In the genomic region with DNA sequence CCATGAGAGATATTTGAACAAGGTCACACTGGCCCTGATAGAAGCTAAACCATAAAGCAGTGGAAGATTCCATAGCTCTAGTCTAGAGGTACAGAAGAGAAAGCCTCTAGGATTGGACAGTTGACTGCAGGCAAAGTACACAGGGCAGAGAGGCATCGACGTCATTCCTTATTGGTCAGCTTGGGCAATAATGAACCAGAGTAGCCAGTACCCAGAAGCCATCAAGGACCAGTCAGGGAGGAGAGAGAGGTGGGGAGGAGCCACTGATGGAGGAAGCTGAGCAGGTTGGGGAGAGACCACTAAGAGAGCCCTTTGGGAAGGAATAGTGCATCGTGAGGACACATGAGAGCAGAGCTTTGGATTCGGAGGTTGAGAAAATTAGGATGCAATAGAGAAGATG, we compare ENCODE assay signal across 27 mouse cellular contexts. TPM values are rescaled to one million over a fixed set of nuclear protein-coding genes. Genes with fewer than 3 reads are reported as not detected.
A peak's percentile ranks its signal among the peaks of the same experiment; 100 is the strongest.
DNase-seq lines count a peak whose midpoint lies in the region.
"Had no signal": no experiment of that assay in that cellular context is flagged by ENCODE, and none has a peak within 500 bp of the region (broad histone marks: within the 10 kb centered on the region; RNA-seq: fewer than 3 reads in every experiment).

No protein-coding gene starts in this region.

- peak; percentile 31 for DNase-seq in adrenal gland, adult 2 months
- no peak for DNase-seq in adrenal gland, postnatal 25 days
- DNase-seq in ovary, adult 18-20 months (ENCODE audit: low spot score) = peak; percentile 34
- DNase-seq in ovary, postnatal 14 days (ENCODE audit: low spot score) = no peak
- peak; percentile 23 for DNase-seq in cerebellum, adult 8-10 months
- DNase-seq in cerebellum, postnatal 25 days = peak; percentile 54 to 55
- DNase-seq in layer of hippocampus, postnatal 25 days (ENCODE audit: extremely low spot score in 1 of 2, low spot score in 1 of 2) = no peak
- DNase-seq in spleen, adult 18-20 months = no peak
- DNase-seq: adrenal gland, postnatal 14 days; B cell, adult 2 months; gastrocnemius, postnatal 25 days; heart, adult 2 months; heart, postnatal 14 days; heart, postnatal 4 days; kidney, adult 2 months had no signal

RNA-seq across cellular contexts. Expression of a gene that starts 6.0 kb away (rescaled TPM):
- not detected for total RNA-seq in adrenal gland, adult 2 months (2021)
- not detected in 2 replicates for polyA plus RNA-seq in adrenal gland, adult 2 months (2012; rRNA removed)
- total RNA-seq in adrenal gland, postnatal 25 days (2021) = not detected in 2 replicates
- 10 to 100 TPM in 1 of 2 experiments, 1 to 10 TPM in 1; 9.6 to 16.1 TPM for total RNA-seq in layer of hippocampus, postnatal 25 days (2021)
- total RNA-seq: adrenal gland, postnatal 14 days; common myeloid progenitor, adult 5-6 weeks; G1E; gastrocnemius, adult 8-10 months; gastrocnemius, postnatal 25 days; heart, adult 2 months; heart, postnatal 4 days had no signal
- polyA plus RNA-seq: embryonic facial prominence, embryonic 13.5 days; erythroblast, embryonic 14.5 days; G1E; heart, embryonic 10.5 days; heart, embryonic 13.5 days; hindbrain, embryonic 14.5 days; inflammation-experienced regulatory T-cells, adult 6 months; intestine, postnatal 0 days; kidney, embryonic 14.5 days; Patski had no signal

RNA-seq across cellular contexts. Expression of a gene that starts 30.2 kb away (rescaled TPM):
- total RNA-seq in adrenal gland, adult 2 months (2021) = 100 to 1,000 TPM in 1 of 2 experiments, 10 to 100 TPM in 1; 67.2 to 106 TPM
- 16.2 and 18.0 TPM in 2 replicates for polyA plus RNA-seq in adrenal gland, adult 2 months (2012; rRNA removed)
- 77.3 and 82.4 TPM in 2 replicates for total RNA-seq in adrenal gland, postnatal 25 days (2021)
- 10 to 100 TPM; 18.0 to 22.1 TPM for total RNA-seq in layer of hippocampus, postnatal 25 days (2021)
- polyA plus RNA-seq: G1E had no signal

Comparison
In these comparisons a context has a peak if more than half of its experiments do, and no peak if none do; other contexts are left out.
1. DNase-seq: peak in adrenal gland, adult 2 months (single experiment), ovary, adult 18-20 months (single experiment), cerebellum, adult 8-10 months (single experiment) and cerebellum, postnatal 25 days (2 of 2); none in adrenal gland, postnatal 25 days (single experiment), ovary, postnatal 14 days (single experiment), layer of hippocampus, postnatal 25 days (0 of 2) and spleen, adult 18-20 months (0 of 2).
2. RNA of a gene that starts 6.0 kb away (total RNA-seq): 9.6 to 16.1 TPM in layer of hippocampus, postnatal 25 days; not detected in adrenal gland, adult 2 months and not detected in adrenal gland, postnatal 25 days; every median in the first group is over 10 times any median in the second.